Mouse (Mus musculus) heart, adult 2 months (tissue): ENCODE data around the gene Psmd3.
A peak's percentile ranks its signal among the peaks of the same experiment; 100 is the strongest.

Source experiments
- CTCF ChIP-seq: fragments of 200-600 bp; IDR thresholded peaks from 2 replicates; pipeline ENCODE4 v1.8.1; 2022; ENCODE audit warnings: antibody characterized with exemption, mild to moderate bottlenecking, moderate library complexity
- EP300 ChIP-seq: fragments of 200-500 bp; IDR thresholded peaks from 2 replicates; pipeline ENCODE4 v1.6.1; 2011; ENCODE audit warnings: low read depth, low read length, control low read depth; ENCODE audit not compliant: insufficient read depth
- POLR2A ChIP-seq: fragments of 200-500 bp; IDR thresholded peaks from 2 replicates; pipeline ENCODE4 v1.6.1; 2011; ENCODE audit warnings: mild to moderate bottlenecking, low read depth, low read length, control low read depth; ENCODE audit not compliant: insufficient read depth

DNA sequence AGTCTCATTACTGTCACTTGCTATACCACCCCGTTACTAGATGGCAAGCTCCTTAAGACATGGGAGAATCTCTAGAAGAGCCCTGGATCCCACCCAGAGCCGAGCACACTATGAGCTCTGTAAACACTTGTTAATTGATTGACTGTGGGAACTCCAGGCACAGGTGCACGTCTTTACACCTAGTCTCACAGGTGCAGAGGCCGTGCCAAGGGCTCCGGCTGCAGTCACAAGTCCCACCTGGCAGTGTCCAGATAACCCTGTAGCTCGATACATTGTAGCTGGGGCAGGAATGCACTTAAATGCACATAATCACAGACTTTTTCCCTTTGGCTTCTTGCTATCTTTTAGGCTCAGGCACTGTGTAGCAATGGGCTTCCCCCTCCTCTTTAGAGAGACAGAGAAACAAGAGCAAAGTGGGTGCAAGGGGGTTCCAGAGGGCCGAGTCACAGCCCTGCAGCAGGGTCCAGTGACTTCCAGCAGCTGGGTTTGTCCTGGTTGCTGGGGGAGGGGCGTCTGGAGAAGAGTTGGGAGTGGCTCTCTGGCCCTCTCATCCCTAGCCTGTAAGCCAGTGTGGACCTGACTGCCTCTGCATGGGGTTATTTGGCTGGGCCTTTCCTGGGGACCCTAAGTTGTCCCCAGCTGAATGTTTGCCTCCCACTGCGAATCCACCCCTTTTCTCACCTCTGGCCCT is 61.4 kb downstream of the Psmd3 start:
- no peak for TF ChIP-seq CTCF
- 0 out of 2 replicates have a peak, but pooled peaks have one; percentile 22 for TF ChIP-seq POLR2A
- no peak for TF ChIP-seq EP300
